Mouse (Mus musculus): ENCODE data around the gene Erich4.
A peak's percentile ranks its signal among the peaks of the same experiment; 100 is the strongest.
"Not testable (repeated sequence)": the region's sequence is repeated elsewhere in the genome, so short reads cannot be mapped to it uniquely, and the experiment has no call there.

Gene Erich4

GRCm38 (mm10) chr7:25576793-25577437, 38.8 kb downstream of the Erich4 start:
- DNase-seq = peak; percentile 19 to 41

GRCm38 (mm10) chr7:25576308-25576707, 39.4 kb downstream of the Erich4 start:
- peak in 1 of 2 experiments; percentile 26 for DNase-seq

- no peak for DNase-seq
These were observed 39.8 kb downstream of the Erich4 start for GRCm38 (mm10) chr7:25575870-25576269.

- no peak for DNase-seq
These were observed 40.6 kb downstream of the Erich4 start for GRCm38 (mm10) chr7:25575105-25575504.

- not testable (repeated sequence) for DNase-seq
These were observed 41.9 kb downstream of the Erich4 start for GRCm38 (mm10) chr7:25573806-25574205.

GRCm38 (mm10) chr7:25568721-25569120, 47.0 kb downstream of the Erich4 start:
- no peak for DNase-seq

All from thymus, adult 18-20 months (tissue).